Mouse (Mus musculus) splenic B cell, adult 2 months (primary cell): ENCODE measurements around the gene Cbr3.

Experiments
- DNase-seq: peaks from one replicate; pipeline ENCODE4 v3.0.0-alpha.2; 2011; ENCODE audit warnings: low read depth, low spot score
- H3K27me3 ChIP-seq: 2 replicates; pipeline ENCODE4 v1.6.1; 2012; ENCODE audit warnings: mild to moderate bottlenecking, low read length, moderate library complexity, mixed read lengths; ENCODE audit not compliant: control insufficient read depth, poor library complexity, insufficient read depth, severe bottlenecking
- H3K36me3 ChIP-seq: 2 replicates; pipeline ENCODE4 v1.6.1; 2012; ENCODE audit warnings: mild to moderate bottlenecking, low read length, moderate library complexity, mixed read lengths; ENCODE audit not compliant: control insufficient read depth, poor library complexity, insufficient read depth, severe bottlenecking

Cbr3 gene

DNA sequence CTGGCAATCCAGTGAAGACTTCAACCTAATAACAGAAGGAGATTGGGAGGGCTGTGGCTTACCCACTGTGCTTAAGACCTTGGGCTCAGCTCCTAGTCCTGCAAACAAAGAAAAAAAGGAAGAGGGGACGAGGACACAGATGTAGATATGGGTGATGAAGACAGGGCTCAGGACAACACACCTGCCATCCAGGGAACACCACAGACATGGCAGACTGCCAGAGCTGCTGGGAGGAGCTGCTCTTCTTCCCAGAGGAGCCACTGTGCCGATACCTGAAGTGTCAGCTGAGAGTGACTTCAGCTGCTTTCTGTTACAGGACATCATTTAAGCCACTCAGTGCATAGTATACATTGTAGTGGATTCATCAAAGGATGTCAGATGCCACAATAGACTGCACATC is 39.5 kb downstream of the Cbr3 start:
- no peaks in the 10 kb centered on the region; the same call in 1 of the 2 replicates for H3K36me3 ChIP-seq
- no peaks in the 10 kb centered on the region for H3K27me3 ChIP-seq
- no peak for DNase-seq

DNA sequence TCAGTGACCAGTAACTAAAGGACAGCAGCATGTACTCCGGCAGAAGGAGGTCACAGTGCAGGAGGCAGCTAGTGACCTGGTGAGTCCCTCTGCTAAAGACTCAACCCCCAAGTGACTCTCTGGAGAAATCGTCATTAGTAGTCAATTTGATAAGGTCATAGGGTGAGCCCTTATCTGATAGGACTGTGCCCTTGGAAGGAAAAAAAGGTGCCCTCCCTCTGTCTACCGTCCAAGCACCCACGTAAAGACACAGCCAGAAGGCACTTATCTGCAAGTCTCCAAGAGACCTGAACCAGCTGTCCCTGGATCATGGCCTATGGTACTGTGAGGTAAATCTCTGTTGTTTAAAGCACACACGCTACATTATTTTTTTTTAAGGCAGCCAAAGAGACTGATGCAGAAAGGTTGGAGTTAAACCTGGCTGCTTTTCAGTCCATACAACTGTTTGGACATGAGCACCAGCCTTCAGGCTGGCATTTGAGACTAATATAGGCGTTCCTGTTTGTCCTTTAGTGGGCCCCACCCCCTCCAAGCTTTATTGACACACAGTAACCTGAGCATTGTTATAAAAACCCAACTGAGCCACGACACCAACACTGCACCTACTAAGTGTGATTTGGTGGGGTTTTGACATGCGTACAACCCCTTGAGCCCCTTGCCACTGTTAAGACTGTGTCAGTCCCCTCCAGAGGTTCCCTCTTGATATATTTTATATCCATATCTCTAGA is 42.6 kb downstream of the Cbr3 start:
- no peaks in the 10 kb centered on the region; the same call in 1 of the 2 replicates for H3K36me3 ChIP-seq

DNA sequence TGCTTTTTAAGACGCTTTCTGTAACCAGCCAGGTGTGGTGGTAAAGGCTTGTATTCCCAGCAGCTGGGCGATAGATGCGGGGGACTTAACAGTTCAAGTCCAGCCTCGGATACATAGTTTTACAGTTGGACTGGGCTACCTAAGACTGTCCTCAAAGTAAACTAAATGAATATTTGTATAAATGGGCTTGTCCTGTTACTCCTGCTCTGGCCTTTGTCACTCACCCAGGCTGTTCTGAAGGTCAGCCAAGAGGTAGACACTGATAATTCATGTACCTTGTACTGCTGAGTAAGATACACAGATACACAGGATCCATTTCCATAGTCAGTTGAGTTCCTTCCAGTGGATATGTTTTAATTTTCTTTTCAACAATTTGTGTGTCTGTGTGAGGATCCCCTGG is 43.2 kb downstream of the Cbr3 start:
- Histone ChIP-seq H3K36me3 (no peaks in the 10 kb centered on the region; the same call in 1 of the 2 replicates), H3K27me3 (no peaks in the 10 kb centered on the region)
- DNase-seq = no peak

More for the DNA sequence above, 42.6 kb downstream of the Cbr3 start:
- no peaks in the 10 kb centered on the region for H3K27me3 ChIP-seq
- no peak for DNase-seq

DNA sequence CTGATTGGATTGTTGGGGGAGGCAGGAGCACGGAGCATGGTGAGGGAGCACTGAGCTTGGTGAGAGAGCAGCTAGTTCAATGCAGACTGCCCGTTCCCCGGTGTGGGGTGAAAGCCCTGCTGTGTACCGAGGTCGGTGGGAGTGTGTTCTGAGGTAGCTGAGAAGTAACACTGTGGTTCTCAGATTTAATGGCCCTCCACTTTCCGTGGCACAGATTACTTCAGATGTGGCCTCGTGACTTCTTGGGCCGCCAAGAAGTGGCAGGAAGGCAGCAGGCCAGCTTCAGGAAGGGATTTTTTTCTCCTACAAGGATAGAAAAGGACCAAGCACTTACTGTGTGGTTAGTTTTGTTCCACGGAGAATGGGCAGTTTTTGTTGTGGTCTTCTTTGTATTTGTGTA is 45.7 kb downstream of the Cbr3 start:
- Histone ChIP-seq H3K36me3 (no peaks in the 10 kb centered on the region; the same call in 1 of the 2 replicates), H3K27me3 (no peaks in the 10 kb centered on the region)
- DNase-seq = no peak

DNA sequence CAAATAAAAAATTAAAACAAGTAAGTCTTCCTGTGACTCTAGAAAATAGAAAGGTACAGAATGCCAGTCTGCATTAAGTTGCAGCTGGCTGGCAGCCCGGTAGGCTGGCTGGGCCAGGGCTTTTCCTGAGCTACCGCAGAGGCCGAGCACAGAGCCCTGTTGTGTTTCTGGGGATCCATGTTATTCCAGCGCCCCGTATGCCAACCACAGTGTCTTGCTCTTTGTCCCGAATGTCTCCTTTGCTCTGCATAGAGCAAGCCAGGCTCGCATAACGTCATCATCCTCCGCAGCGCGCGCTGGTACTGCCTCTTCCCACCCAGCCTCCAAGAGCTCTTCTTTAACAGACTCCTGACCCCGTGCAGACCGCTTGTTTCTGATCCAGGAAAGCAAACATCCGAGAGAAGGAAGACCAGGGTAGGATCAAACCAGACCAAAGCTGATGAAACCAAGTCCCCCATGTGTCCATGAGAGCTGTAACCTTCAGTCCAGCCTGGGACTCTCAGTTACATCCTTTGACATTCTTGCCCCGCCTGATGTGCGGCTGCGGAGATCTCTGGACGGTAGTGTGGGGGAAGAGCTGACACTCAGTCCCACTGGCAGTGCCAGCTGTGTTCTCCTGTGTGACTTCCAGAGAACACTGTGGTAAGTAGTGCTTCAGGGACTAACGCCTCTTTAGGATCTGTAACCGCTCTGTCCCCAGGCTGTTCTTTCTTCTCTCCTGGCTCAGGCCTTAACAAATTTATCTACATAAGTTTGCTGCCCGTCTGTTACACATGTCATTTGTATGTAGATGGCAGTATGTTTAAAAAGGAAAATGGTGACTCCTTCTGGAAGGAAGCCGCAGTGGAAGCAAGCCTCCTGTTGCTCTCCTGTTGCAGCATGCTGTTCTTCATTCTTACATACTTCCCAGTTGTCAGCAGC is 47.0 kb downstream of the Cbr3 start:
- Histone ChIP-seq H3K27me3 (no peaks in the 10 kb centered on the region), H3K36me3 (no peaks in the 10 kb centered on the region; the same call in 1 of the 2 replicates)
- no peak for DNase-seq

DNA sequence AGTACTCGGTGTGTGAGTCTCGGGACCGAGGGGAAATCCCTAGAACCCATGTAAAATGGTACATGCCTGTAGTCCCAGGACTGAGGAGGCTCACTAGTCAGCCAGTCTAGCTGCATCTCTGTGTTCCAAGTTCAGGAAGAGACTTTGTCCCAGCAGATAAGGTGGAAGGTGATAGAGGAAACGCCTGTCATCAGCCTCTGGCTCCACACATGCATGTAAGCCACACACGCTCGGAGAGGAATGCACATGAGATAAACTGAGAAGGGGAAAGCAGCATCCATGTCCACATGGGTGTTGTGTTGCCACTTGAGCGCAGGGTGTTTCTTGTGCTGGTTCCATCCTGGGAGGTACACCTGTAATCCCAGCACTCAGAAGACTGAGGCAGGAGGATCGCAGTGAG is 48.3 kb downstream of the Cbr3 start:
- H3K27me3 ChIP-seq = no peaks in the 10 kb centered on the region
- no peak for DNase-seq
- no peaks in the 10 kb centered on the region for H3K36me3 ChIP-seq

DNA sequence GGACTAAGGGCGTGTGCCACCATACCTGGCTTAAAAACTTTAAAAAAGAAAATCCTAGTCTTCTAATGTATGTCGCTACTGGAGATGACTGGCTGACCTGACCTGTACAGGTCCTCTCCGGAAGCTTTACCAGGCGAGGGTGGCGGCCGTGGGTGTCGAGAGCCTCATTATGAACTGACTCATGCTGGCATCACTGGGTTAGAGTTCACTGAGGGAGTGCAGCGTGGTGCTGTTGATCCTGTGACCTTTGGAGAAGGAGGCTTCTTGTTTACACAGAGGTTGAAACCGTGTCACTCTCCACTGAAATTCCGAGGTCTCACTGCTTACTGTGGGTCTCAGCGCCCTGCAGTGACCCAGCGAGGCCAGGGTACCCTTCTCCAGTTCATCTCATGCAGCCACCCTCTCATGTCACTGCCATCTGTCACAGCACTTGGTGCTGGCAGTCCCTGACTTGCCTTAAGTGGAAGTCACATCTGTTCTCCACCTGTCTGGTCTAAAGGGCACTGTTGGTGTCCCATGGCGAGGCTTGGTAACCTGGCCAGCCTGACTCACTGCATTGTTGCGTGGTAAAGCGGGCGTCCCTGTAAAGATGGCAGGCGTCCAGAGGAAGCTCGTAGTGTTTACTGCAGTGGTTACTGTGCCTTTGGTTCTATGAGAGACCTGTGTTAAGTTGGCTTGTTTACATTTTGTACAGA is 50.0 kb downstream of the Cbr3 start:
- Histone ChIP-seq H3K27me3 (no peaks in the 10 kb centered on the region), H3K36me3 (no peaks in the 10 kb centered on the region)
- no peak for DNase-seq

DNA sequence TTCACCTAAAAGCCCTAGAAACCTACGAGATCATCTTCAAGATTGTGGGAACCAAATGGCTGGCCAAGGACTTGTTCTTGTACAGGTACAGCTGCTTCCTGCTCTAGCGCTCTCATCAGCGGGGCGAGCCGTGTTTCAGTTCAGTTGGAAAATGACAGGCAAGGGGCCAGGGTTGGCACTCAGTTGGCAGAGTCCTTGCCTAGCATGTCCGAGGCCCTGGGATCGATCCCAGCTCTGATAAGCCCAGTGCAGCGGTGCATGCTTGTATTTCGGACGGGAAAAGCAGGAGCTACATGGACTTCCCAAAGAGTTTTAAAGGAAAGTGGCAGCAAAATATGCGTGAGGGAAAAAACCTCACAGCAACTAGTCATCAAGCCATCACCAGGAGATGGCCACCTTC is 56.2 kb downstream of the Cbr3 start:
- DNase-seq = no peak
- Histone ChIP-seq H3K27me3 (no peaks in the 10 kb centered on the region), H3K36me3 (peaks cover 5% of the 10 kb centered on the region; the same call in 1 of the 2 replicates)
